ENCODE assay signal across 17 mouse cellular contexts in genomic region chr7:36334091-36334490, GRCm38 (mm10).
A peak's percentile ranks its signal among the peaks of the same experiment; 100 is the strongest.
DNase-seq lines count a peak whose midpoint lies in the region; ATAC-seq and TF ChIP-seq lines count a peak whose summit lies in the region.
"Had no signal": no experiment of that assay in that cellular context is flagged by ENCODE, and none has a peak within 500 bp of the region (broad histone marks: within the 10 kb centered on the region; RNA-seq: fewer than 3 reads in every experiment).

No protein-coding gene starts in this region.

- H3K27me3 ChIP-seq in forebrain, embryonic 15.5 days, result no peaks in the 10 kb centered on the region
- H3K27me3 ChIP-seq in forebrain, embryonic 13.5 days, result no peaks in the 10 kb centered on the region
- H3K27me3 ChIP-seq in embryonic facial prominence, embryonic 15.5 days, result no peaks in the 10 kb centered on the region
- H3K27me3 ChIP-seq in hindbrain, embryonic 12.5 days, result no peaks in the 10 kb centered on the region
- H3K27me3 ChIP-seq: midbrain, embryonic 13.5 days had no signal

- no peak overlapping the region for H3K27ac ChIP-seq in forebrain, embryonic 15.5 days (replicated peaks)
- H3K27ac ChIP-seq in forebrain, embryonic 13.5 days, result no peak overlapping the region
- no peak overlapping the region for H3K27ac ChIP-seq in ES-E14 (ENCODE audit: insufficient read depth, low read depth, low read length, poor library complexity, severe bottlenecking)
- no peak overlapping the region for H3K27ac ChIP-seq in embryonic facial prominence, embryonic 15.5 days (replicated peaks)
- H3K27ac ChIP-seq in hindbrain, embryonic 12.5 days, result no peak overlapping the region
- H3K27ac ChIP-seq: hindbrain, embryonic 14.5 days; liver, embryonic 14.5 days; midbrain, embryonic 13.5 days had no signal

- peak; percentile 19 to 21 for DNase-seq in left cerebral cortex, postnatal 14 days (ENCODE audit: low spot score in 2 of 2)
- no peak for DNase-seq in left cerebral cortex, adult 9 months (ENCODE audit: low spot score in 2 of 2)
- DNase-seq in ES-E14 (ENCODE audit: low read depth, low spot score), result peak; percentile 35
- DNase-seq in spleen, postnatal 10 days (ENCODE audit: low spot score in 2 of 2), result no peak
- DNase-seq: adrenal gland, adult 8-10 months; B cell, adult 2 months; heart, adult 18-20 months; lung, postnatal 36 days had no signal

- ATAC-seq in forebrain, embryonic 15.5 days (replicated peaks), result peak; percentile 43; the same call in 1 of the 2 replicates
- ATAC-seq in forebrain, embryonic 13.5 days, result no peak
- 0 out of 2 replicates have a peak, but pooled peaks have one; percentile 54 for ATAC-seq in embryonic facial prominence, embryonic 15.5 days (ENCODE audit: insufficient number of reproducible peaks, low FRiP score, low TSS enrichment, low read depth)
- no peak for ATAC-seq in hindbrain, embryonic 12.5 days (ENCODE audit: low FRiP score)
- ATAC-seq: intestine, embryonic 16.5 days; midbrain, embryonic 13.5 days had no signal

- H3K9ac ChIP-seq in forebrain, embryonic 15.5 days (replicated peaks), result no peak overlapping the region
- H3K9ac ChIP-seq in forebrain, embryonic 13.5 days, result no peak overlapping the region
- no peak overlapping the region for H3K9ac ChIP-seq in ES-E14 (ENCODE audit: insufficient read depth, low read depth, low read length, poor library complexity, severe bottlenecking)
- no peak overlapping the region for H3K9ac ChIP-seq in embryonic facial prominence, embryonic 15.5 days
- no peak overlapping the region for H3K9ac ChIP-seq in hindbrain, embryonic 12.5 days
- H3K9ac ChIP-seq: hindbrain, embryonic 14.5 days; liver, embryonic 14.5 days; midbrain, embryonic 13.5 days had no signal

- H3K36me3 ChIP-seq in forebrain, embryonic 15.5 days, result no peaks in the 10 kb centered on the region
- no peaks in the 10 kb centered on the region for H3K36me3 ChIP-seq in forebrain, embryonic 13.5 days (ENCODE audit: poor library complexity, severe bottlenecking)
- H3K36me3 ChIP-seq in ES-E14 (ENCODE audit: control insufficient read depth, insufficient read depth, low read length, poor library complexity, severe bottlenecking), result no peaks in the 10 kb centered on the region
- H3K36me3 ChIP-seq in embryonic facial prominence, embryonic 15.5 days, result no peaks in the 10 kb centered on the region
- H3K36me3 ChIP-seq in hindbrain, embryonic 12.5 days, result no peaks in the 10 kb centered on the region
- H3K36me3 ChIP-seq: midbrain, embryonic 13.5 days had no signal

- H3K4me3 ChIP-seq in forebrain, embryonic 15.5 days, result no peak overlapping the region
- H3K4me3 ChIP-seq in forebrain, embryonic 13.5 days, result no peak overlapping the region
- no peak overlapping the region for H3K4me3 ChIP-seq in ES-E14 (ENCODE audit: insufficient read depth in 1 of 2, low read depth in 1 of 2, low read length in 2 of 2, poor library complexity in 1 of 2, severe bottlenecking in 1 of 2)
- no peak overlapping the region for H3K4me3 ChIP-seq in embryonic facial prominence, embryonic 15.5 days (replicated peaks)
- no peak overlapping the region for H3K4me3 ChIP-seq in hindbrain, embryonic 12.5 days
- H3K4me3 ChIP-seq: midbrain, embryonic 13.5 days; myocyte had no signal

- H3K4me2 ChIP-seq in forebrain, embryonic 15.5 days (replicated peaks), result no peak overlapping the region
- no peak overlapping the region for H3K4me2 ChIP-seq in forebrain, embryonic 13.5 days
- 0 out of 2 replicates have a peak overlapping the region, but pooled peaks have one; percentile 6 for H3K4me2 ChIP-seq in embryonic facial prominence, embryonic 15.5 days (replicated peaks)
- H3K4me2 ChIP-seq in hindbrain, embryonic 12.5 days (replicated peaks), result no peak overlapping the region
- H3K4me2 ChIP-seq: hindbrain, embryonic 14.5 days; midbrain, embryonic 13.5 days had no signal

- intact Hi-C loops in left cerebral cortex, postnatal 14 days (cut with DNase I), result loop anchor here (10.0 kb wide), 3 partner anchors 259 to 1011 kb away; partner anchors contain the start of gene Tshz3

- 30% methylated on average over 5 of the region's 5 CpGs for WGBS in forebrain, embryonic 15.5 days
- WGBS in forebrain, embryonic 13.5 days, result 59% methylated on average over 5 of the region's 5 CpGs
- 11% methylated on average over 5 of the region's 5 CpGs for WGBS in embryonic facial prominence, embryonic 15.5 days
- 53% methylated on average over 5 of the region's 5 CpGs for WGBS in hindbrain, embryonic 12.5 days

- no peaks in the 10 kb centered on the region for H3K9me3 ChIP-seq in forebrain, embryonic 15.5 days
- no peaks in the 10 kb centered on the region for H3K9me3 ChIP-seq in forebrain, embryonic 13.5 days (replicated peaks)
- no peaks in the 10 kb centered on the region for H3K9me3 ChIP-seq in ES-E14 (ENCODE audit: control insufficient read depth, insufficient read depth, low read depth, low read length)
- no peaks in the 10 kb centered on the region for H3K9me3 ChIP-seq in embryonic facial prominence, embryonic 15.5 days (replicated peaks)
- H3K9me3 ChIP-seq in hindbrain, embryonic 12.5 days (replicated peaks), result no peaks in the 10 kb centered on the region
- H3K9me3 ChIP-seq: midbrain, embryonic 13.5 days had no signal

- in situ Hi-C loops in ES-E14 (cut with MboI; ENCODE audit: low sequenced_read_pairs in 2 of 2, unreplicated experiment in 2 of 2), result no loop called here

- peaks cover 19% of the 10 kb centered on the region for H3K4me1 ChIP-seq in forebrain, embryonic 15.5 days
- H3K4me1 ChIP-seq in forebrain, embryonic 13.5 days, result peaks cover 7% of the 10 kb centered on the region; the same call in 1 of the 2 replicates
- peaks cover 0 to 2% of the 10 kb centered on the region in 2 experiments; a peak in 2 of 4 replicates for H3K4me1 ChIP-seq in ES-E14 (ENCODE audit: control insufficient read depth in 2 of 2, insufficient read depth in 2 of 2, low read length in 2 of 2, poor library complexity in 1 of 2)
- H3K4me1 ChIP-seq in embryonic facial prominence, embryonic 15.5 days, result peaks cover 17% of the 10 kb centered on the region
- H3K4me1 ChIP-seq in hindbrain, embryonic 12.5 days, result peaks cover 9% of the 10 kb centered on the region; the same call in 1 of the 2 replicates
- H3K4me1 ChIP-seq: midbrain, embryonic 13.5 days had no signal

TF ChIP-seq in ES-E14, 5 proteins besides CTCF, POLR2A, EP300 and RAD21:
- TF ChIP-seq MAFK (IDR thresholded peaks at IDR 0.05; ENCODE audit: insufficient read depth, low read depth, low read length) (no peak), ZNF384 (IDR thresholded peaks at IDR 0.05; ENCODE audit: low read depth, low read length) (no peak), CHD2 (IDR thresholded peaks at IDR 0.05; ENCODE audit: low read depth, low read length) (no peak)

Comparison
In these comparisons a context has a peak if more than half of its experiments do, and no peak if none do; other contexts are left out.
1. ATAC-seq: peak in forebrain, embryonic 15.5 days (single experiment) and embryonic facial prominence, embryonic 15.5 days (single experiment); none in forebrain, embryonic 13.5 days (single experiment) and hindbrain, embryonic 12.5 days (single experiment).
2. DNase-seq: peak in left cerebral cortex, postnatal 14 days (2 of 2) and ES-E14 (single experiment); none in left cerebral cortex, adult 9 months (0 of 2) and spleen, postnatal 10 days (0 of 2).